Mouse (Mus musculus) heart, postnatal 0 days (tissue): ENCODE measurements around the gene Lamp1.

Experiments
- CTCF ChIP-seq: IDR thresholded peaks from 2 replicates; pipeline ENCODE4 v1.5.1; 2016; ENCODE audit warnings: antibody characterized with exemption, control low read depth, low read depth
- EP300 ChIP-seq: IDR thresholded peaks from 2 replicates; pipeline ENCODE4 v1.6.1; 2016; ENCODE audit warnings: antibody characterized with exemption, low read depth

- no peak for TF ChIP-seq CTCF
- no peak for TF ChIP-seq EP300
Measured at GRCm38 (mm10) chr8:13197493-13197892, 38.5 kb downstream of the Lamp1 start.
